Mouse (Mus musculus) lung, postnatal 0 days (tissue): ENCODE results near the gene Gmds.

Experiments
- CTCF ChIP-seq: IDR thresholded peaks from 2 replicates; pipeline ENCODE4 v1.5.1; 2016; ENCODE audit warnings: antibody characterized with exemption, mild to moderate bottlenecking
- EP300 ChIP-seq: IDR thresholded peaks from 2 replicates; pipeline ENCODE4 v1.6.1; 2016; ENCODE audit warnings: antibody characterized with exemption, mild to moderate bottlenecking, control low read depth

GRCm38 (mm10) chr13:32175028-32175427 lies 163.5 kb downstream of the Gmds start:
- TF ChIP-seq CTCF (no peak), EP300 (no peak)
